Mouse (Mus musculus) forebrain, embryonic 11.5 days (tissue): ENCODE data around the gene Slc39a11. TPM values are rescaled to one million over a fixed set of nuclear protein-coding genes. Genes with fewer than 3 reads are reported as not detected.
"Not testable (repeated sequence)": the region's sequence is repeated elsewhere in the genome, so short reads cannot be mapped to it uniquely, and the experiment has no call there.

Source experiments
- ATAC-seq: fragments of 200-750 bp; cut with Nextera tagmentation; replicated peaks from 2 replicates; pipeline ENCODE4 v1.8.0; 2017; ENCODE audit warnings: moderate TSS enrichment; ENCODE audit not compliant: low FRiP score
- DNase-seq: peaks from one replicate; pipeline ENCODE4 v3.0.0-alpha.2; 2017; ENCODE audit warnings: low spot score
- H3K27ac ChIP-seq: fragments of 300-500 bp; sonication (generic); 2 replicates; pipeline ENCODE4 v1.5.1; 2014; ENCODE audit warnings: low read depth, low read length
- H3K27me3 ChIP-seq: fragments of 300-500 bp; sonication (generic); 2 replicates; pipeline ENCODE4 v1.6.1; 2014; ENCODE audit warnings: mild to moderate bottlenecking, low read length, mixed read lengths; ENCODE audit not compliant: control insufficient read depth, insufficient read depth
- H3K36me3 ChIP-seq: fragments of 300-500 bp; sonication (generic); 2 replicates; pipeline ENCODE4 v1.6.1; 2014; ENCODE audit warnings: mild to moderate bottlenecking, low read length, moderate library complexity, mixed read lengths; ENCODE audit not compliant: control insufficient read depth, insufficient read depth
- H3K4me1 ChIP-seq: fragments of 300-500 bp; sonication (generic); replicated peaks from 2 replicates; pipeline ENCODE4 v1.6.1; 2014; ENCODE audit warnings: low read length, mixed read lengths; ENCODE audit not compliant: control insufficient read depth, insufficient read depth
- H3K4me2 ChIP-seq: fragments of 300-500 bp; sonication (generic); 2 replicates; pipeline ENCODE4 v1.6.1; 2014; ENCODE audit warnings: low read depth, mild to moderate bottlenecking, low read length, moderate library complexity, mixed read lengths; ENCODE audit not compliant: severe bottlenecking
- H3K4me3 ChIP-seq: fragments of 300-500 bp; sonication (generic); 2 replicates; pipeline ENCODE4 v1.5.1; 2014; ENCODE audit warnings: low read depth, low read length
- H3K9ac ChIP-seq: fragments of 300-500 bp; sonication (generic); 2 replicates; pipeline ENCODE4 v1.6.1; 2014; ENCODE audit warnings: low read length
- H3K9me3 ChIP-seq: fragments of 300-500 bp; sonication (generic); 2 replicates; pipeline ENCODE4 v1.6.1; 2016; ENCODE audit warnings: low read length, mixed read lengths; ENCODE audit not compliant: control insufficient read depth
- WGBS: fragments of 180-500 bp; shearing (Covaris S2); extraction: QIAGEN DNeasy Blood & Tissue Kit; methylation state at CpG from one replicate; pipeline ENCODE4 v1.1.7; 2014; 5-methylcytosine and 5-hydroxymethylcytosine counted together
- polyA plus RNA-seq: library from polyadenylated mRNA; unstranded; fragments of >200 nt; fragmentation: Nextera tagmentation; extraction: Ambion mirVana; gene quantifications from 2 replicates; pipeline ENCODE4 v1.2.1, GENCODE M21; 2014

Slc39a11 gene
- polyA plus RNA-seq, 1 experiment from 2014 or later = 20.6 TPM

DNA sequence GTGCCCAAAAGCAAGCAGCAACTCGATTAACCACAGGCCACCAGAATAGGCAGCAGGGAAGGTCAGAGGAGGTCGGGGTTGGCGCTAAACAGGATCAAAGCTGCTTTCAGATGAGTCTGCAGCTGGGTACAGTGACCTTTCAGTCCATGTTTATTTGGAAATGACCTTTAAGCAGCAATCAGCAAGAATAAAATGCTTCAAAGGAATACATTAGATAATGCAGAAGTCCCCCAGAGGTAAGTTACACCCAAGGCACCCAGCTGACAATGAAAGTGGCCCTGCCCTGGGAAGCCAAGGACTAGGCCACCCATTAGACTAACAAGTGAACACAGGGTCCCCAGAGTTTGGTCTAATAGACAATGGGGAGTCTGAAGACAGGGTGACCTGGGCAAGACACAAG, 60.9 kb downstream of the Slc39a11 start:
- Histone ChIP-seq H3K9me3 (no peaks in the 10 kb centered on the region), H3K27ac (no peak overlapping the region), H3K4me3 (no peak overlapping the region), H3K27me3 (no peaks in the 10 kb centered on the region), H3K9ac (no peak overlapping the region), H3K4me2 (no peak overlapping the region), H3K4me1 (no peaks in the 10 kb centered on the region; the same call in 1 of the 2 replicates), H3K36me3 (no peaks in the 10 kb centered on the region)
- 65% methylated on average over 3 of the region's 3 CpGs for WGBS
- ATAC-seq = no peak
- no peak for DNase-seq

DNA sequence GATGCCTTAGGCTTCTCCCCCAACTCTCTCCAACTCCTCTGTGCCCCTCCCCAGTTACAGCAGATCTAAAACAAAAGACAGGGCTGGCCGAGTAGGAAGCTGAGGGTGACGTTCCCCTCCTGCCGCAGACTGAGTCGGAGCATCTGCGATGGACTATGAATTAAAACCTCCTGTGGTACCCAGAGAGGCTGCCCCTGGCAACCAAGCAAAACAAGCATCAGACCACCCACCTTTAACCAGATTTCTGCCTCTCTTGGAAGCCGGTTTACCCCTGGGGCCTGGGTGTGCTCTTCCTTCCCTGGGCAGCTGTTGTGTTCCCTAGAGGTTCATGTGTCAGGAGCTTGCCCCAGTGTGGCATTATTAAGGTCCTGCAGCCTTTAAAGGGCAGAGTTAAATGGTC, 63.5 kb downstream of the Slc39a11 start:
- no peak overlapping the region for H3K9ac ChIP-seq
- WGBS = 43% methylated on average over 6 of the region's 6 CpGs

DNA sequence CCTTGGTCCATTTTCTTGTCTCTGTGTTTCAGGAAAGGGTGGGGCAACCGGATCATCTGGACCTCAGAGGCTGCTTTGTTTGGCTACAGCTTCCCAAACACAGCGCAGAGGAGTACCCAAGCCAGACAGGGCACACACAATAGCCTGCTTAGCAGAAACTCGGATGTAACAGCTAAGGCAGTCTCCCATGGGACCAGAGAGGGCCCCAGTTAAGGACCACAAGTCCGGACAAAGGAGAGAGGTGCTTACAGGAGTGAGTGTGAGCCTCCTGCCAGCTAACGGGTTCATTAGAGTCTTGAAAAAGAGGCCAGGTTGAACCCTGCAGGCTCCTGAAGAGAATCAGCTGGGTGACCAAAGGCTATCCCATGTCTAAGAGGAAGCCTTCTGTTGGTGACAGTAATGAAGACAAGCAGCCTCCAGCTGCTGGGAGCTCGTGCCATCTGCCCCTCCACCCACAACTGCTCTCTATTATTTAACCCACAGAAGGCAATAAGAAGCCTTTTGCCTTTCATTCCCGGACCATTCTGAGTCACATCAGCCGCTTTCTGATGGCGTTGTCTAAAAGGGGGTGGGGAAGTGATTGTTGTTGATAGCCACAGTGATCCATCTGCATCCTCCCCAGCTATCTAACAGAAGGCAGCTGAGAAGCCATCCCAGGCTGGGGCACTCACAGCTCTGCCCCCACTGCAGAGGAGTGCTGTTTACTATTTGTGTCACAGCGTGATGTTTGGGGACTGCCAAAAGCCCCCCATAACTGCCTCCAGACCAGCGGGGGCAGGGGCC, 65.8 kb downstream of the Slc39a11 start:
- Histone ChIP-seq H3K4me3 (no peak overlapping the region), H3K27me3 (no peaks in the 10 kb centered on the region), H3K4me1 (no peaks in the 10 kb centered on the region; the same call in 1 of the 2 replicates), H3K27ac (peak overlapping the region; percentile 64), H3K9me3 (no peaks in the 10 kb centered on the region), H3K4me2 (no peak overlapping the region), H3K9ac (no peak overlapping the region), H3K36me3 (no peaks in the 10 kb centered on the region)
- ATAC-seq (peak; percentile 50), DNase-seq (peak; percentile 53)
- WGBS = 54% methylated on average over 11 of the region's 11 CpGs

More for the DNA sequence above, 63.5 kb downstream of the Slc39a11 start:
- no peaks in the 10 kb centered on the region for H3K9me3 ChIP-seq
- DNase-seq (no peak), ATAC-seq (no peak)
- H3K4me1 ChIP-seq = no peaks in the 10 kb centered on the region; the same call in 1 of the 2 replicates
- no peak overlapping the region for H3K4me2 ChIP-seq
- H3K27ac ChIP-seq = no peak overlapping the region
- no peak overlapping the region for H3K4me3 ChIP-seq
- no peaks in the 10 kb centered on the region for H3K27me3 ChIP-seq
- no peaks in the 10 kb centered on the region for H3K36me3 ChIP-seq

DNA sequence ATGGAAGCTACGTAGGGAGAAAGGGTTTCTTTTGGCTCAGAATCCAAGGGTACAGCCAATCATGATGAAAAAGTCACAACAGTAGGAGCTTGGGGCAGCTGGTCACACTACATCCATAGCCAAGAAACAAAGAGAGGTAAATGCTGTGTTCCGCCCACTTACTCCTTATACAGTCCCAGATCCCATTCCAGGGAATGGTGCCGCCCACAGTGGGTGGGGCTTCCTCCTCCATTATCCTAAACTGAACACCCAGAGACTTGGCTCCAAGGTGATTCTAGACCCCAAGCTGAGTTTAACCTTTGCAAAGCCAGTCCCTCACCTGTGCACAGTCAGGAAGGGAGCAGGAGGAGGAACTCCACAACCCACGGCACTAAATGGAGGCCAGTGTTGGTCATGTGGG, 72.7 kb downstream of the Slc39a11 start:
- no peak for ATAC-seq
- WGBS = 73% methylated on average over 4 of the region's 4 CpGs
- no peak for DNase-seq

DNA sequence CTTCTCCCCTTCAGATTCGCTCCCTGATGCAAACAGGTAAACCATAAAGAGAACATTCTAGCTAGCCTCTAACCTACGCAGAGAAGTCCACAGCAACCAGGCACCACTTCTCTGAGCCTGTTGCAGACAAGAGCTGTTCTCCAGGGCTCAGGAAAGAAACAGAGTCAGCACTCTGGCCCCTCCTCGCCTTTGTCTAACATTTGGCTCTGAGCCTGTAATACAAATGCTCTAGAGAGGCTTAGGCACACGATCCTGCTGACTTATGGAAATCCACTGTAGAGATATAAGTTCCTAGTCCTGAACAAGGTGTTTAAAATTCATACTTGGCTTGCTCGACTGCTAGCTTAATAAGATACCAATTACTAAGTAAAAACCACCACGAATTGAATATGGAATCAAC, 77.2 kb downstream of the Slc39a11 start:
- Histone ChIP-seq H3K36me3 (no peaks in the 10 kb centered on the region), H3K27ac (no peak overlapping the region), H3K4me1 (no peaks in the 10 kb centered on the region), H3K9me3 (no peaks in the 10 kb centered on the region), H3K4me2 (no peak overlapping the region), H3K27me3 (no peaks in the 10 kb centered on the region), H3K9ac (no peak overlapping the region), H3K4me3 (no peak overlapping the region)
- WGBS = 74% methylated on average over 6 of the region's 6 CpGs
- DNase-seq (no peak), ATAC-seq (no peak)

More for the DNA sequence above, 72.7 kb downstream of the Slc39a11 start:
- Histone ChIP-seq H3K27me3 (no peaks in the 10 kb centered on the region), H3K4me3 (no peak overlapping the region), H3K36me3 (no peaks in the 10 kb centered on the region), H3K9ac (no peak overlapping the region), H3K9me3 (no peaks in the 10 kb centered on the region), H3K4me2 (no peak overlapping the region), H3K27ac (no peak overlapping the region), H3K4me1 (no peaks in the 10 kb centered on the region)

DNA sequence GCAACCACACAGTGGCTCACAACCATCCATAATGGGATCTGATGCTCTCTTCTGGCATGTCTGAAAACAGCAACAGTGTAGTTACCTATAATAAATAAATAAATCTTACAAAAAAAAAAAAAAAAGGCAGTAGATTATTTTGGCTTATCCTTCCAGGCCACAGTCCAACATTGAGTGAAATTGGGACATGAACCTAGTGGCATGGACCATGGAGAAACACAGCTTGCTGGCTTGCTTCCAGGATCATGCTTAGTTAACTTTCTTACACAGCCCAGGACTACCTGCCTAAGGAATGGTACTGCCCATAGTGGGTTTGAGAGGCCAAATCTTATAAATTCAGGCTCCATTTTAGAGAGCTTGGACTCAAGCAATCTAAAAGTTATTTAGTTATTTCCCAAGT, 78.3 kb downstream of the Slc39a11 start:
- Histone ChIP-seq H3K4me2 (no peak overlapping the region), H3K36me3 (no peaks in the 10 kb centered on the region), H3K27ac (no peak overlapping the region), H3K27me3 (no peaks in the 10 kb centered on the region), H3K9me3 (no peaks in the 10 kb centered on the region), H3K9ac (no peak overlapping the region), H3K4me3 (no peak overlapping the region), H3K4me1 (no peaks in the 10 kb centered on the region)
- ATAC-seq = no peak
- DNase-seq = no peak

DNA sequence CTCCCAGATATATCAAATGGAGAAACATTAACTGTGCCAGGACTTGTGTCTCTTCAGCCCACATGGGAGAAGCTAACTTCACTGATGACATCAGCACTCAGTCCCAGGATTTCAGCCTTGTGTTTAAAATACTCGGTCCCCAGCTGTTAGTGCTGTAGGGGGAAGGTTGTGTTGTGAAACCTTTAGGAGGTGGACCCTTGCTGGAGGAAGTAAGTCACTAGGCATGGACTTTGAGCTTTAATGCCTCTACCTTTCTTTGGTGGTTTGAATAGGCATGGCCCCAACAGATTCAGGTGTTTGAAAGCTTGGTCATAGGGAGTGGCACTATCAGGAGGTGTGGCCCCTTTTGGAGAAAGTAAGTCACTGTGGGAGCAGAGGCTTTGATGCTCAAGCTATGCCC, 80.9 kb downstream of the Slc39a11 start:
- H3K4me2 ChIP-seq = no peak overlapping the region
- no peaks in the 10 kb centered on the region for H3K36me3 ChIP-seq
- H3K4me1 ChIP-seq = peaks cover 2% of the 10 kb centered on the region; the same call in 1 of the 2 replicates
- no peak overlapping the region for H3K4me3 ChIP-seq
- ATAC-seq (no peak), DNase-seq (no peak)
- no peak overlapping the region for H3K9ac ChIP-seq
- 93% methylated on average over 1 of the region's 1 CpGs for WGBS
- no peaks in the 10 kb centered on the region for H3K9me3 ChIP-seq
- H3K27ac ChIP-seq = no peak overlapping the region
- no peaks in the 10 kb centered on the region for H3K27me3 ChIP-seq

DNA sequence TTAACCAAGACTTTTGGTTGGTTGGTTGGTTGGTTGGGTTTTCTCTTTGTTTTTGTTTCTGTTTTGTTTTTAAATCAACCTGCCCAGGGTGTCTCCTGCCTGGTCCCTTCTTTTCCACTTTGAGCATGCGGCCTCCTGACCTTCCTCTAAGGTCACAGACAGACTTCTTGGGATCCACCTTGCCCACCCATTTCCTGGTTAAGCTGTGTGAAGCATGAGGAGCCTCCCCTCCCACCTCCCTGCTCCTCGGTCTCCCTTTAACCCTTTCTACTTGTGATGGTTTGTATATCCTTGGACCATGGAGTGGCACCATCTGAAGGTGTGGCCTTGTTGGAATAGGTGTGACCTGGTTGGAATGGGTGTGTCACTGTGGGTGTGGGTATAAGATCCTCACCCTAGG, 82.0 kb downstream of the Slc39a11 start:
- not testable (repeated sequence) for ATAC-seq, DNase-seq, H3K4me2 ChIP-seq, H3K27me3 ChIP-seq, H3K4me1 ChIP-seq, H3K27ac ChIP-seq, H3K9me3 ChIP-seq, H3K36me3 ChIP-seq, H3K4me3 ChIP-seq, H3K9ac ChIP-seq
- WGBS = 75% methylated on average over 2 of the region's 2 CpGs
